Mouse (Mus musculus) ES-CJ7 (cell line): ENCODE measurements around the gene Aox3.
A peak's percentile ranks its signal among the peaks of the same experiment; 100 is the strongest.

ENCODE experiments used
- DNase-seq: peaks from one replicate; pipeline ENCODE4 v3.0.0; 2011; ENCODE audit warnings: low read depth, low spot score

Gene Aox3

DNA sequence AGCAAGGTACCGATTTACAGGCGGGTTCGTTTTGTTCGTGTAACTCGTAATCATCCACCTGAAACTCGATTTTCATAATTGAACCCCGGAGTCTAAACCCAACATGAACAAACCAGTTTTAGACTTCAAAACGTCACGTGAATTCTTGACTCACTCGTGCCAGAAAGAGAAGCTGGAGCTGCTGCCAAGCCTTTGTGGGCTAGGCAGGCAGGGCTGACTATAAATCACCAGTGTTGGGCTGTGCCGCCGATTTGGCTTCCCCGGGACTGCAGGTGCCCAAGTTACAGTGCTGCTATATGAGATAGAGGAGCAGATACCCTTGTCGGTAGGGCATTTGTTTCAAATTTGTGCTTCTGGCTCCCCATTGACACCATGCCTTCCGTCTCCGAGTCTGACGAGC is 97.3 kb downstream of the Aox3 start, which contains the start of gene Aox4:
Gene Aox4 (plus strand): TSS at position 195 of the 400 bp plus-strand sequence.
- DNase-seq: no peak

DNA sequence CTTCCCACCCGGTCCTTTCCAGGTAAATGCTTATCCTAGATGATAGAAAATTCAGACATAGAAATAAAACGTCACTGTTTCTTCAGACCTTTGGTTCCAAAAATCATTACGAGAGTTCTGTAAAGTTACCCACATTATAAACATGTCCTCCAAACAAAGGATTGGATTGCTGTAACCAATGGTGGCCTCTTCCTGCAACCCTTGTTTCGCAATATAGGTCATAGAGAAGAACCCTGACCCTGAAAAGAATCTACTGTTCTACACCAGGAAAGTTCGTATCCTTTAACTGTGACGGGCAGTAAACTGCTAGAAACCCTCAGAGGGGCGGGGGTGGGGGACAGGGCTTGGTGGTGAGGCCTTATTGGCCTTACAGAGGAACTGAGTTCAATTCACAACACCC is 99.9 kb downstream of the Aox3 start:
- no peak for DNase-seq

DNA sequence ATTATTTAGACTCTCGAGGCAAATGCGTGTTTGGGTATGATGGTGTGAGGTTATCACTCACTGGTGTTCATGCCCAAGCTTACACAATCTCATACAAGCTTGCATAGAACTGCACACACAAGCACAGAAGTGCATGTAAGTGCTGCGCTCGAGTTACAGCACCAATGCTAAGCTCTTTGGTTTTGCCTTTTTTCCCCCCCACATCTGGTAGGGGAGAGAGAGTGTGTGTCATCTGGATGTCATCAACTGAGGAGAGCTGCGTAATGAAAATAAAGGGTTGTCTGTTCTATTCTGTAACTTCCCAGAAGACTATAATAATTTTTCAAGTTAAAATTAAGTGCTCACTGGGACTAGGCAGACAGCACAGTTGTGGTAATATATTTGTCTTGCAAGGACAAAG is 100.9 kb downstream of the Aox3 start:
- no peak for DNase-seq

DNA sequence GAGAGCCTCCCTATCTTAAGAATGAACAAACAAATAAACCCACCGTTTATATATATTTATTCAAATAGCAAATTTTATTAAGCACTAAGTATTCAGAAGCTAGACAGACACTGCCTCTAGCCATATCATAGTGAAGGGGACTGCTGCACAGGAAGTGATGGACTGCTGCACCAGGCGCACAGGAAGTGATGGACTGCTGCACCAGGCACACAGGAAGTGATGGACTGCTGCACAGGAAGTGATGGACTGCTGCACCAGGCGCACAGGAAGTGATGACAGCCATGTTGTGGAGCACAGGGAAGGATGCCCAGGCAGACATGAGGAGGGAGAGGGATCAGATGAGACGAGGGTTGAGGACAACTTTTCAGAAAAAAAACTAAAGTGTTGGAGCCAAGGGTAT is 102.4 kb downstream of the Aox3 start:
- DNase-seq: peak; percentile 36

DNA sequence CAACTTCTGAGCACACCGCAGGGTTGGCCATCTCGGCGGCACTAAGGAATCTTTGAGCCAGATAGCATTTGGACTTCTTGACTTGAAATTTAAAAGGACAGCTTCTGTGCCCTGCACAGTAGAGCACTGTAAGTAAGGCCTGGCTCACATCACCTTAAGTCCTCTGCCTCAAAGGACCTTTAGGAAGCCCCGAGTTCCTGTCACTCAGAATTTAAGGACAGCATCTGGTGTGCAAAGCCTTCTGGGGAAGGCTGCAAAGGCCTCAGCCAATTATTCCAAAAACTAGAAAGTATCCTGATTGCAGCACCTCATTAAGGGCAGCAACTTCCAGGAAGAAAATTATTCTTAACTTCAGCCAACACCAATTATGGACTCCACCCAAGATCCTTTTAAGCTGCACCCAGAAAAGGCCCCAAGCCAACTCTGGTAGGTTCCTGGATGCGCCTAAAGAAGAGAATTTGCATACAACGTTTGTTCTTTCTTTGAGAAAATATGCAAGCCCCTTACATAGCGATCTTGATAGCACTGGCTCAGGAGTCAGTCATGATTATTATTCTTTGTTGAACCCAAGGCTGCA is 103.1 kb downstream of the Aox3 start:
- no peak for DNase-seq

DNA sequence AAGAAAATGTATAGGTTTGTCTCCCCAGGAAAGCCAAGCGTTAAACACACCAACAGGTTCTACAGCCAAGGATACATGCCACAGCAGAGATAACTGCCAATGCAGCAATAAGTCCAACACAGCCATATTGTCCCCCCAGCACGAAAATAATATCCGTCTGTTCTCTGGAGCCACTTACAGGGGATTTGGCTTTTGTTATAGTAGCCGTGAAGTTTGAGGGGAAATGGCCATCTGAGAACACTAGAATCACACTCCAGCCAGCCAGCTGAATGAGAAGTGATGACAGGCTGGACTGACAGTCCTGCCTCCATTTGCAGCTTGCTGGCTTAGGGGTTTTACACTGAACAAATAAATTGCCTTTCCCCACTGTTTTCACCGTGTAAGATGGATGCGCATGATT is 108.1 kb downstream of the Aox3 start:
- no peak for DNase-seq

DNA sequence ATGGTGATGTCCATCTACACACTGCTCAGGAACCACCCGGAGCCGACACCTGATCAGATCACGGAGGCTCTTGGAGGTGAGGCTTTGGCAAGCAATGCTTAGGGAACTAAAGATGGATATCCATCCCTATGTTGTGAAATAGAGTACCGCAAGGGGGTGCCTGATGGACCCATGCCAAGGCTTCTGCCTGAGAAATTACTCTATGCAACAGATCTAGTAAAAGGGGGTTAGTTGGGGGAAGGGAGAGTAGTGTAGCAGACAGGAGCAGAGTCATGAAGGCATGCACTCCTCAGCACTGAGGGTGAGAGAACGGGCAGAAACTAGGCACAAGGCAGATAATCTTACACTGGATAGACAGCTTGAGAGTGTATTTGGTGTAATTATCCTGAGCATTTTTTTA is 108.9 kb downstream of the Aox3 start:
- no peak for DNase-seq

DNA sequence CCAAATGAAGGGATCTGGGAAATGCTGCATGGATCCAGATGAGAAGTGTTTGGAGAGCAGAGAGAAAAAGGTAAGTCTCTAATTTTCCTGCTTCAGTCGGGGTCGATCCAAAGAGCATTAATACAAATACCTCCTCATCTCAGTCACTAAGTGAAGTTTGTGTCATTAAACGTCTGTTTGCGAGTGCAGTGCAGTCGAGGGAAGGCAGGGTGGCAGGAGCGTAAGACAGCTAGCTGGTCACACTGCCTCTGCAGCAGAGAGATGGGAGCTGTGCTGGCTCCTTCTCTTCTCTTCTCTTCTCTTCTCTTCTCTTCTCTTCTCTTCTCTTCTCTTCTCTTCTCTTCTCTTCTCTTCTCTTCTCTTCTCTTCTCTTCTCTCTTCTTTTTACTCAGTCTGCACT is 115.2 kb downstream of the Aox3 start:
- no peak for DNase-seq

DNA sequence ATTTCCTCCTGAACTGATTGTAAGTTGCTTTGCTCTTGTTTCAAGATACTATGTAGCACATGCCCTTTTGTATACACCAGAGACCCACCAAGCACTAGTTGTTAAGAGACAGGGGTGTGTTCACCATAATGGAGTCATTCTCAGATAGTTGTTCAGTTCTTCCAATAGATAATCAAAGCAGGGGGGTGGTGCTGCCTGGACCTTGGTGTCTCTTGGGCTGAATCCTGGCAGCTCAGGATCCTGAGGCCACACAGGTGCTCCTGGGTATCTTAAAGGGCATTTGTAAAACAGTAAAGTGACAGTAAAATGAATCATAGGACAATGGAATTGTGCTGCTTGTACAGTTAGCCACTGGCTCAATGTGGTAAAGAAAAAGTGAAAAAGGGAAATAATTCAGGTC is 116.0 kb downstream of the Aox3 start:
- no peak for DNase-seq

DNA sequence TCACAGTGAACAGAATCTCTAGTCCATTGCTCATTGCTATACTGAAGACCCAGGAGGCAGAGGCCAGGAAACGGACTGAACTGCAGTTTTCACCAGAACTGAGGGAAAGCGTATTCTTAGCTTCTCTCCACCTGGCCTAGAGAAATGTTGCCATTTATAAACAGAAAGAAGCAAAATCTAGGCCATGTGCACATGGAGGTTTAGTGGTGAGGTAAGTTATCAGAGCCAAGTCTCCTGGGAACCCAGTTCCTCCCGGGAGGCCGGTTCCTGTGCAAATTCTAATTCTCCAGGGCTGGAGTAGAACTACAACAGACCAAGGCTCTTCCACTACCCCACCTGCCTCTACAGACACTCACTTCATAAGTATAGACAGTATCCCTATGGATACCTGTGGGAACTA is 116.8 kb downstream of the Aox3 start:
- no peak for DNase-seq

DNA sequence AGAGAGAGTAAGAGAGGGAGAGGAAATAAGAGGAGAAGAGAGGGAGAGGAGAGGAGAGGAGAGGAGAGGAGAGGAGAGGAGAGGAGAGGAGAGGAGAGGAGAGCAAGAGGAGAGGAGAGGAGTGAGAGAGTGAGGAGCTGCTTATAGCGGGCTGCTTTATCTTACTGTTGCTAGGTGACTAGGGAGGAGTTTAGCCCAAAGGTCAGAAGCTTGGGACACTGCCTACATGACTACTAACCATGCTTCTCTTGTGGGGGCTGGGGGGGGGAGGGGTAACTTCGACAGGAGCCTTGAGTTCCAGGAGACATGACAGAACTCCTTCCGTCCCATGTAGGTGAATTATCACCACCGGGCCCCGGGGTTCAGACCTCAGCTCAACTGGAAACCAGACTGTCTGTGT is 117.6 kb downstream of the Aox3 start:
- no peak for DNase-seq

DNA sequence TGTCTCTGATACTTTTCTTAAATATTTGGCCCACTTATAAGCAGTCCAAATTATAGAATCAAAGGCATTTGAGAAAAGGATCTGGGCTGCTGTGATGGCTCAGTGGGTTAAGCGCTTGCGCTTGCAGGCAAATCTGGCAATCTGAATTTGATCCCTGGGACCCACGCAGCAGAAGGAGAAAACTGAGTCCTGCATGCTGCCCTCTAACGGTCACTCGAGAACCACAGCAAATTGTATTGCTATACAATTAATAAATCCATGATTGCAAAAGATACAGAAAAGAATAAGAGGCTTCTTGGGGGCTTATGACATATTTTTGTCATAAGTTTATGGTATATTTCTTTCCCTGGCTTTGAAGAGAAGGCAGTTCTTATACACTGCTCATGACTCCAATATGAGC is 122.5 kb downstream of the Aox3 start:
- DNase-seq: no peak

DNA sequence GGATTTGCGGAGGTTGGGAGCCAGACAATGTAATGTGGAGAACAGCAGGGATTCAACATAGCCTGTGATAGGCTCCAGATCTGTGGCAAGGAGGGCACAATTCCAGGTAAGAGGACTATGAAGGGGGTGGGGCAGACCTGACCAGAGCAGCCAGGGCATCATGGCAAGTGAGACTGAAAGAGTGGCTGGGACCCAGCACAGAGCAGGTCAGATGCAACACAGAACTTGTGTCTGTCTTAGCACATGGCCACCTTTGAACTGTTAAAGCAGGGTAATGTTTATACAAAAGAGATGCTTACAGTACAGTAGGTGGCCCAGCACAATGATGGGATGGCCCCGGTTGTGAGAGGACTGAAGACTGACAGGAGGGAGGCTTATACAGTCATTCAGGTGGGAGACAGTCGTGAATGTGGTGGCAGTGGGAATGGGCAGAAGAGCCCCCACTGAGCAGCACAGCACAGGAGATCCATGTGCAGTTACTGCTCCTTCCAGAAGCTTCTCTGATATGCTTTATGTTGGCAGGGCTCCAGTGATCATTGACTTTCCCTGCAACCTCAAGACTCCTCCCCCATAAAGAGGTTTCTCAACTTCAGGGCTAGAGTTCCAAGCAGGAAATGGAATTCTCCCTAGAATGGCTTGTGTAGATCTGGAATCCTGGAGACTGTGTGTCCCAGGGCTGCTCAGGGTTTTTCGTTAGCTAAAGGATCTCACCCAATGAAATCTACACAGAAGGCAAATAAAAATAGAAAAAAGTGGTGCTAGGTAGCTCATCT is 124.8 kb downstream of the Aox3 start:
- DNase-seq: no peak

DNA sequence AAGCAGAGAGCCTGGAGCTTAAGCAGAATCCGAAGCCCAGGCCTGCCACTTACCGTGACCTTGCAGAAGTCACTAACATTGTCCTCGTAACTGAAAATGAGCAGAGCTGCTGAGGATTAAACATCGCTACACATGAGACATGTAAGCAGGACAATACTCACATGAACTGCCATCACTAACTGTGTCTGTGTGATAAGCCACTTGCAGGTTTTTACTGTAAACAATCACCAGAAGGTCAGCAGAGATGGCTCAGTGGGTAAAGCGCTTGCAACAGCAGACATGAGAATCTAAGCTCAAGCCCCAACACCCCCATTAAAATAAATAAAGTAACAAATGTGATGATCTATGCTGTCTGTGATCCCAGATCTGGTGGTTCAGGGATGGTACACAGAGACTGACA is 125.5 kb downstream of the Aox3 start:
- DNase-seq: no peak

DNA sequence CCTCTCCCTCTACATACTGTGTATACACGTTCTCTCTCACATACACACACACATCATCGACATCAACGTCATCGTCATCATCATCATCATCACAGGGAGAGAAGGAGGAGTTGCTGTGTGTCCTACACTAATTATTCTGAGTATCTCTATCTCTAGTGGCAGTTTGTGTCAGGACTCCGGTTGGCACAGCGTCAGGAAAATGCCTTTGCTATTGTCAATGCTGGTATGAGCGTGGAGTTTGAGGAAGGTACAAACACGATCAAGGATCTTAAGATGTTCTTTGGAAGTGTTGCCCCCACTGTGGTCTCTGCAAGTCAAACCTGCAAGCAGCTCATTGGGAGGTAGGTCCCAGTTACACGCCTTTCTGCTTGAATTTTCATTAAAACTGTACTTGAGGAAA is 126.0 kb downstream of the Aox3 start:
- DNase-seq: no peak

DNA sequence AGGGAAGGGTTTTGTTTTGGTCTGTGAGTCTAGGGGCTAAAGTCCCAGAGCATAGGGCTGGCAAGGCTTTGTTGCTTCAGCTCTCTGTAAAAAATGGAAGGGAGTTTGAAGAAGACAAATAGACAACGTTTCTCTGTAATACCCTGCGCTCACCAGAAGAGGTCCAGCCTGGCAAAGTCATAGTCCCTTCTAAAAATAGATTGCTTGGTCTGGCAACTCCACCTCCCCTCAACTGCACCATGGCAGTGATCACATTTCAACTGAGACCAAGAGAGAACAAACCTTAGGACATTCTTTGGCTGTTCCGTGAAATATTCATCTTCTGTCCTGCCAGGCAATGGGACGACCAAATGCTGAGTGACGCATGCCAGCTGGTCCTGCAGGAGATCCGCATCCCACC is 127.4 kb downstream of the Aox3 start:
- peak; percentile 70 for DNase-seq

DNA sequence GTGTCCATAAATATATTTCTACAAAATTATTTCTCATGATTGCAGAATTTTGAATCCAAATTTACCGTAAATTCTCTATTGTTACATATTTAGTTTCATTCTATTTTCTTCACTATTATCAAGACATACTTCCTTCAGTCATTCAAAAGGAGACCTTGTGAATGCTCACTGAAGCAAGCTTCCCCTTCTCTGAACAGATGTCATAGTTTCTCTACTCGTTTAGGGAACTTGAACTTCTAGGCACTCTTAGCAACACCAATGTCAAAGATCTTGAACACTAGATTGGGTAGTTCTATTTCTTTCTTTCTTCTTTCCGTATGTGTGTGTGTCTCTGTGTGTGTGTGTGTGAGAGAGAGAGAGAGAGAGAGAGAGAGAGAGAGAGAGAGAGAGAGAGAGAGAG is 131.6 kb downstream of the Aox3 start:
- DNase-seq: no peak

DNA sequence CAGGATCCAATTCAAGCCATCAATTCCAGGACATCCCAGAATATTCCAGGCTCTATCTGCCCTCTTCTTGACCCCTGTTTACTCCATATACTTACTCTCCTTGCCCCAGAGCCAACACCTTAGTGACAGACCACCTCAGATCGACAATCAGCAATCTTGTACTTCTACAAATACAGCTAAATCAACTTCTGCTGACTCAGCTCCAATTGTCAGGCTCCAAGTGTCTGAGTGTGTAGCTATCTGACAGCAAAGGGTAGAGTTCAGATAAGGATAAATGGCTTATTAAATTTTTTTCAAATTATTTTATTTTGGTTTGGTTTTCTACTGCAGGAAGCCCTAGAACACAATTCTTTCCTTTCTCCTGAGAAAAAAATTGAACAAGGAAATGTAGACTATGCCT is 135.6 kb downstream of the Aox3 start:
- no peak for DNase-seq
